Mouse (Mus musculus) R1 (cell line): ENCODE measurements around the gene Susd5.
"Not testable (repeated sequence)": the region's sequence is repeated elsewhere in the genome, so short reads cannot be mapped to it uniquely, and the experiment has no call there.

Source experiments
- DNase-seq: peaks from one replicate; pipeline ENCODE4 v3.0.0-alpha.2; 2018; ENCODE audit warnings: low read depth, low spot score

The Susd5 gene

DNA sequence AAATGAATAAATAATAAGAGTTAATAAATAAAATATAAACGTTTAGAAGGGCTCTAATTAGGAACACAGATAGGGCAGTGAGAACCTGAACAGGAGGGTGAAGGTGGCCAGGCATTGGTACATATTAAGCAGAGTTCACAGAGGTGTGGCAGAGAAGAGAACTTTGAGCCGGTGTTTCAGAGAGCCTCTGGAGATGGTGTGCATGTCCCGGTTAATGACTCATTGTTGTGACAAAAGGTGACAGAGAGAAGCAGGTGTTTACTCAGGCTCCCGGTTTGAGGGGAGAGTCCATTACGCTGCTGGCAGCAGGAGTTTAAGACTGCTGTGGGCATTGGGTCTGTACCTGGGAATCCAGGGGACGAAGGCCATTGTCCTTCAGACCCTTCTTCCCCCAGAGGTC lies 12.4 kb downstream of the Susd5 start:
- DNase-seq = no peak

DNA sequence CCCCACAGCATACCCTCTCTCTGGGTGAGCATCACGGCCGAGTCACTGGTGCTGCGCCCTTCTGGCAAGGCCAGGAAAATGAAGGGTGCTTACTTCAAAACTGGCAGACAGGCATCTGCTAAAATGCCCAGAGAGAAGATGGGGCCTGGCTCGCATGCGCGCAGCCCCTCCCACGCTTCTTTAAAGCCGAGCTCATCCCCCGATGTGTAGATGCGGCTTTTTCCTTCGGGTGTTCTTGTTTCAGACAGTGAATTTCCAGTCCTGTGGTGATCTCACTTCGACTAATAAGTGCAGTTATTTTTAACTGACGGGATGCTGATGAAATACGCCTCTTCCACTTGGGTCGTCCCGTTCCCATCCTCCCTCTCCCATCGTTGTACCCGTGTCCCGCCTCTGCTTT lies 16.7 kb downstream of the Susd5 start:
- DNase-seq = no peak

DNA sequence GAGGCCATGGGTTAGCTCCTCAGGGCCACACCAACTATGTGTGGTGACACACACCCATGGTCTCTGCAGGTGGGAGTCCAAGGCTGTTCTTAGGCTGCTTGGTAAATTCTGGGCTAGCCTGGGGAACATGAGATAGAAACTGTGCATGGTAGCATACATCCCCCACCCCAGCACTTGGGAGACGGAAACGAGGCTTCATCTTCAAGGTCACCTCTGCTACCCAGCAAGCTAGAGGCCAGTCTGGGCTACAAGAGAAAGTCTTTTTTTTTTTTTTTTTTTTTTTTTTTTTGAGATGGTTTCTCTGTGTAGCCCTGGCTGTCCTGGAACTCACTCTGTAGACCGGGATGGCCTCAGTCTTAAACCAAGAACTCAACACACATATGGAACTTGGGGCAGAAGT lies 29.5 kb downstream of the Susd5 start:
- DNase-seq = peak; percentile 23

- peak; percentile 87 for DNase-seq
These were observed 30.3 kb downstream of the Susd5 start for GRCm38 (mm10) chr9:114087106-114087815.

DNA sequence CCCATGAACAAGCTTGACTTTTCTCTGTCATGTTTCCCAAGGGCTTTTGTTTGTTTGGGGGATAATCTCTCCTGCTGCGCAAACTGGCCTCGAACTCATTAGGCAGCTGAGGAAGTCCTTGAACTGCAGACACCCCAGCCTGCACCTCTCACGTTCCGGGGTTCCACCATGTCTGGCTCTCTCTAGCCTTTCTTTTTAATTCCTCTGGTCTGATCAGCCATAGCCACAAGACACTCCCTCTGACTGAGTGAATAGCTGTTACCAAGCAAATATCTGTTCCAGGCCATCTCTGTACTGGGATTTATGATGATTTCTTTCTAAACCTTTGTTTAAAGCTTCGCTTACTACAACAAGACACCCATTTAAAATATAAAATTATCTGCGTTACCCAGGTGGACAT lies 31.9 kb downstream of the Susd5 start:
- not testable (repeated sequence) for DNase-seq

DNA sequence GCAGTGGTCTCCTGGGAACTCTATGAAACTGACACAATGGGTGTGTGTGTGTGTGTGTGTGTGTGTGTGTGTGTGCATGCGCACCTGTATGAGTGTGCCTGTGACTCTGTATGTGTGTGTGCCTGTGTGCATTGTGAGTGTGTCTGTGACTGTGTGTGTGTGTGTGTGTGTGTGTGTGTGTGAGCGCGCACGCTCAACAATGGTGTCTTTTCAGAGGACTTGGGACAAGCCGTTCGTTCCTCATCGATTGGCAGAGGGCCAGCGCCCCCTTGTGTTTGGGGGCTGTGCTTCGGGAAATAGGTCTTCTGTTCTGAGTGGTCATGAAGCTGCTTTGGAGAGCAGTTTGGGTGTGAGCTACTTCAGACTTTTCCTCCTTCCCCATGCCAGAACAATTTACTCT lies 35.2 kb downstream of the Susd5 start:
- DNase-seq = peak; percentile 70

DNA sequence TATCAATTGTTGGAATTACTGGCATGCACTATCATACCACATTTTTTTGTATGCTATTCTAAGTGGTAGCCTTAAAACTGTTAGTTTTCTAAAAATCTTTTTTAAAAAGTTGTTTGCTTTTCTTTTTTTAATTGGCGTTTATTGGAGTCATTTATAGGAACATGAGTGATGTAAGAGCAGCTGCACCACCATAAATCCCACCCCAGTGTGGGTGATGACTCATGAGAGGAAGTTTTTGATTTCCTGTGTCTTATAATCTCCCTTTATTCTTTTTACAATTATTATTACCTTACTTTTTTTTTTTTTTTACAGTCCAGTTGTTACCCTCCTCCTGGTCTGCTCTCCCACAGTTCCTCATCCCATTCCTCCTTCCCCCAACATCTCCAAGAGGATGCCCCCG lies 37.9 kb downstream of the Susd5 start:
- no peak for DNase-seq

DNA sequence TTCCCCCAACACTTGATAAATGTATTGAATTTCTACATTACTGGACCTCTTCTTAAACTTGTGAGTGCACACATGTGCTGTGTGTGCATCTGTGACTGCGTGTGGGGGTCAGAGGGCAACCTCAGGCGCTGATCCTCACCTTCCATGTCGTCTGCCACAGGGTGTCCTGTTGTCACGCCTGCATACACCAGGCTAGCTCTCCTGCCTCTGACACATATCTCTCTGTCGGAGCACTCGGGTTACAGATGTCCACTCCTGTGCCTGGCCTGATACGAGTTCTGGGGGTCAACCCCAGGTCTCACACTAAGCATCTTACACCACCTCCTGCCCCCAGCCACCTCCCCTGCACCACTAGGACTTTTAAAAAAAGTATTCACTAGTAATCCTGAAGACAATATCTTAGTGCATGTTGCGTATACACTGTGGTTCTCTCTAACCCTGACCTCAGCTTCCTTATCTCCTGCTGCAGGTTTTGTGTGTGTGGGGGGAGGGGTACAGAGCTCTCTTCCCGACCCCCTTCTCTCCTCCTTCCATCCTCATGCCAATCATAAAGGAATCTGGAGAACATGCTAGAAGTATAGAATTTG lies 41.9 kb downstream of the Susd5 start:
- no peak for DNase-seq

DNA sequence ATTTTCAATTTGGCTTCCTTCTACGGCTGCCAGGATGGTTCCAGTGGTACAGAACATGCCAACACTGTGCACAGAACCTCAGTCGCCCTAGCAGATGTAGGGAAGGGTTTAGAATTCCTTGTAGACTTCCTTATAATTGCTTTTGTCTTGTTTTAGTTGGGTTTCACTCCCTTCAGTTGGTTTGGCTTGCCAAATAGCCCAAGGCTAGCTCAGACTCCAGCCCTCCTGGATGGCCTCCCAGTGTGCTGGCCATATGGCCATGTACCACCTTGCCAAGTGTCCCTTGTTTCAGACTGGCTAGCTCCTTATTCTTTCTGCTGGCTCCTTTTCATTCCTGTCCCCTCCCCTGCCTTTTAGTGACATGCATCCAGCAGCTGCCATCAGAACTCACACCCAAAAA lies 53.3 kb downstream of the Susd5 start:
- no peak for DNase-seq

GRCm38 (mm10) chr9:114111161-114111560 lies 54.2 kb downstream of the Susd5 start:
- no peak for DNase-seq

DNA sequence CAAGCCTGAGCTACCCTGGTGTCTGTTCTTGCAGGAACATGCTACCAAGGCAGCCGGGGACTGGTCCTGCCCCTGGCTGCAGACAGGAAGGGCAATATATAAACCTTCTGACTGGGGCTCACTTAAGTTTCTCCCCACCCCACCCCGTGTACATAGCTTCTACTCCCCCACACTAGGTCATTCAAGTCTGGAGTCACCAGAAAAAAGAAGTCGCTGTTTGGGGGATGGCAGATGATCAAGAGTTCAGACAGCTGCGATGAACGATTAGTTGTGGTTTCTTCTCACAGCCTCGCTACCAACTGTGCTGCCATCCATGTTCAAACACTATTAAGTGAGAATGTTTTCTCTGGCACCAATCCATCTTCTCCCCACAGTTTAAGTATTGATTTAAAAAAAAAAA lies 55.3 kb downstream of the Susd5 start:
- no peak for DNase-seq

DNA sequence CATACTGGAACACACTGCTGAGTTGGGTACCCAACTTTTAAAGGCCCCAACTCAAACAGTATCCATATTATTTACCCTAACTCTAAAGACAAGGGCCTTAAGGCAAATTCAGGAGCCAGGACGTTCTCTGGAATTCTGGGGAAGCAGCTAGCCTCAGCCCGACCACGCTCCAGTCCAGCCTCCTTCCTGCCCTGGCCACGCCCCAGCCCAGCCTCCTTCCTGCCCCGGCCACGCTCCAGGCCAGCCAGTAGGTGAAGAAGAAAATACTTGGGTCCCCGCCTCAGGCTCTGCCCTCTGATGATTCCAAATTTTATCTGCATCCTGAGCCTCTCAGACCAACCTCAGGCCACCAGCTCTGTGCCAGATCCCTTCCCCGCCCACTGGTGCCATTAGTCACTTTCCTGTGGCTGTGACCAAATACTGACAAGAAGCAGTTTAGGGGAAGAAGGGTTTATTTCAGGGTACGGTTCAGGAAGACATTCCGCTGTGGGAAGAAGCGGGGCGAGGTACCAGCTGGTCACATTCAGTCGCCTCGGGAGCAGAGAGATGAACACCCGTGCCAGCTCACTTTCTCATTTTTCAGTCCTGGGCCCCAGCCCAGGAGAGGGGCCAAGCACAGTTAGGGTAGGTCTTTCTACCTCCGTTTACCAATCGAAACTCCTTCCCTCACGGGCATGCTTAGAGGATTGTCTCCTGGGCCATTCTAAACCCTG lies 57.1 kb downstream of the Susd5 start:
- peak; percentile 51 for DNase-seq

DNA sequence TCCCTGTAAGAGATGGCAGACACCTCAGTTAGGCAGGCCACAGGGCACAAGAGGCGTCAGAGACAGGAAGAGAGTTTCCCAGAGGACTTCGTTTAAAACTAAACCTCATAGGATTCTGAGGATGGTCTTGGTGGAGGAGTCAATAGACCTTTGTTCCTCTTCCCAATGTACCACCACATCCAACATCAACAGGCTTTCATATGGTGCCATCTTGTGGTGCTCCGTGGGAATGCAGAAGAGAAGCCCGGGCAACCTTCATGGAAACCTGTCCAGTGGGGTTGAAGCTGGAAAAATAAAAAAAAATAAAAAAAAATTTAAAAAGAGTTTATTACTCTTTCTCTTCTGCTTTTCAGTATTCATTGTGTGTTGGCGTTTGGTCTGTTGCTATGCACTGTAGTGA lies 59.7 kb downstream of the Susd5 start:
- DNase-seq = peak; percentile 63

GRCm38 (mm10) chr9:114122862-114123261 lies 65.9 kb downstream of the Susd5 start:
- not testable (repeated sequence) for DNase-seq

DNA sequence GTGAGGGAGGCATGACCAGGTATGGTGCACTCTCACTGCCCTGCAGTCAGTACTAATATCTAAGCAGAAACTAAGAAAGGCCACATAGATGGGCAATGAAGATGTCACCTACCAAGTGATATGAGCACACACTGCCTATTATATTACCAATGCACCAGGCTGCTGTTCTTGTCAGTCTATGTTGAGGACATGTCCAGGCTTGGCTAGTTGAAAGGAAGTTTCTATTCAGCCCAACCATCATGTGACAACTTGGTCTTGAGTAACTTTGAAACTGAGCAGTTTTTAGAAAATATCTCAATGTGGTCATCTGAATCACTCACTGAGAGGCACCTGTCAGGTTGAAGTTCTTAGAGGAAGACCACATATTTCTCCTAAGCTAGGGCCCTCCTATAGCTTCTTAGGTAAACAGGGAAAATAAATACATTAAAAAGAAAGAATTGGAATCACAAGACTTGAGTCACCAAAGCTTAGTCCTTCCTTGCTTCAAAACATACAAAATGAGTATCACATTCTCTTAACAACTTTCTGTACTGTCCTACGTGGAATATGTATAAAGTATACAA lies 72.4 kb downstream of the Susd5 start:
- not testable (repeated sequence) for DNase-seq
